Mouse (Mus musculus): ENCODE measurements around the gene Cyp1a1.
A peak's percentile ranks its signal among the peaks of the same experiment; 100 is the strongest.

- TF ChIP-seq POLR2A (IDR thresholded peaks at IDR 0.05; ENCODE audit: control insufficient read depth, low read depth, low read length), result no peak
- TF ChIP-seq CTCF (IDR thresholded peaks at IDR 0.05; ENCODE audit: control insufficient read depth, insufficient read depth, insufficient replicate concordance, low read depth, low read length), result peak; percentile 8; the same call in 1 of the 2 replicates
Measured at GRCm38 (mm10) chr9:57712194-57712593, 24.5 kb downstream of the Cyp1a1 start.

Data from testis, adult 2 months (tissue).